Mouse (Mus musculus) heart, postnatal 25 days (tissue): ENCODE results near the gene Myl9. TPM values are rescaled to one million over a fixed set of nuclear protein-coding genes. Genes with fewer than 3 reads are reported as not detected.
A peak's percentile ranks its signal among the peaks of the same experiment; 100 is the strongest.

Experiments
- DNase-seq: peaks from one replicate; pipeline ENCODE4 v3.0.0; 2022; ENCODE audit warnings: low spot score
- intact Hi-C: fragments of 180-260 bp; cut with DNase I; formaldehyde crosslinking; loops from one replicate; pipeline ENCODE4 v1.15.1; 2025
- total RNA-seq, 2 experiments: library from RNA; stranded (reverse); gene quantifications; 2 replicates each; pipeline ENCODE4 v1.2.3; 2021

Myl9 gene
- total RNA-seq, result 100 to 1,000 TPM; 200 to 205 TPM

DNA sequence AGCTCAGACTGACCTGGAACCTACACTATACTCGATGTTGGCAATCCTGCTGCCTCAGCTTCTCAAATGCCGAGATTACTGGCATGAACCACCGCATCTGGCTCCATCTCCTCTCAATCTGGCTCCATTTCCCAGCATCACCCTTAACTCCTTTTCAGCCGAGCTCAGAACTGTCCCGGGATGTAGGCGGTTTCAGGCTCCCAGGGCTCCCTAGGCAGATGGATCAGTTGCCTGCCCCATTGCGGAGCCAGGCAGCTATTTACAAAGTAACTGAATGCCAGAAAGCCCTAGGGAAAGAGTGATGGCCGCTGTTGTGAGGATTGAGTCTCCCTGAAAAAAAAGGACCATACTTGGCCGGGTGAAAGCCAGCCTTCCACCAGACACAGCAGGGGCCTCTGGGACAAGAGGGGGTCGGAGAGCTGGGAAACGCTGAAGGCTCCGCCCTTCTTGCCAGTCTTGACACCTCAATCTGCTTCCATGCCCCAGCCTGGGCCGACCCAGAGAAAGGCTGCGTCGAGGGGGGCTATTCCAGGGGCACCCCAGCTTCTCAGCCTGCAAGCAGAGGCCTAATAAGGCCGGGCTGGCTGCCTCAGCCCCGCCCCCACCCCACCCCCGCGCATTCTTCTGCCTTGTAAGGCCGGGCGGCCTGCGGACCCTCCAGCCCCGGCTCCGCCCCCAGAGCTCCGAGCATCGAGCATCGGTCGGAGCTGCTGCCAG lies at the start of gene Myl9:
Gene Myl9, plus strand, starts transcription at position 683 of the 717 bp plus-strand sequence.
- DNase-seq, result peak; percentile 52
- intact Hi-C loops, result no loop called here

DNA sequence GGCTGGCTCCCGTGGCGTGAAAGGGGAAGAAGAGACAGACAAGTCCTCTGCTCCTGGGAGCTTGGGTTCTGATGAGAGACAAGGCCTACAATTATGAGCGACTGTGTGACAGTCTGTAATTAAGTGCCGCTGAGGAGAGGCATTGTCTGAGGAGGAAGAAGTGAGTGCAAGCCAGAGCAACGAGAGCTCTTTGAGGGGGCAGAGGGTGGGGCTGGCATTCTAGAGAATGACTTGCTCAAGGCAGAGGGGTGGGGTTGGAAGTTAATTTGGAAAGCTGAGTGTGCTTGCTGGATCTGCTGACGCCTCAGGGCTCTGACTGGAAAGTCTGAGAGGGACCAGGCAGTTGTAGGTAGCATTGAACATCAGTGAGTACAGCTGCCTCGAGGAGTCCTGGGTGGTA lies 48.9 kb upstream of the Myl9 start:
- intact Hi-C loops, result no loop called here
- DNase-seq, result no peak

DNA sequence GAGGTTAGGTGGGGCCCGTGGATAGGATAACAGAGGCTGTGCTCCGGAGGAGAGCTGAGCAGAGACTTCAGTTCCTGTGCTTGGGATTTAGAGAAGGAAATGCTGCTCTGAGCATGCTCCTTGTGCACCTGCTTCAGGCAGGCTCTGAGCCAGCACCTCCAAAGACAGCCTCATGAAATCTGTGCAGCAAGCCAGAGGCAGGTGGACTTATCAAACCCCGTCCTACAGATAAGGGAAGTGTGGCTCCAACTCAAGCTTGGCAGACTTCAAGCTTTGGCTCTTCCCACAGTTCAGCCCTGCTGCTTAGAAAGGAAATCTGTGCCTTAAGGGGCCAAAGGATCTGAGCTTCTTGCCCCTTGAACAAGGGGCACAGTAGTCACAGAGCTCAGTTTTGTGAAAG lies 48.3 kb upstream of the Myl9 start:
- intact Hi-C loops, result no loop called here
- DNase-seq, result no peak

DNA sequence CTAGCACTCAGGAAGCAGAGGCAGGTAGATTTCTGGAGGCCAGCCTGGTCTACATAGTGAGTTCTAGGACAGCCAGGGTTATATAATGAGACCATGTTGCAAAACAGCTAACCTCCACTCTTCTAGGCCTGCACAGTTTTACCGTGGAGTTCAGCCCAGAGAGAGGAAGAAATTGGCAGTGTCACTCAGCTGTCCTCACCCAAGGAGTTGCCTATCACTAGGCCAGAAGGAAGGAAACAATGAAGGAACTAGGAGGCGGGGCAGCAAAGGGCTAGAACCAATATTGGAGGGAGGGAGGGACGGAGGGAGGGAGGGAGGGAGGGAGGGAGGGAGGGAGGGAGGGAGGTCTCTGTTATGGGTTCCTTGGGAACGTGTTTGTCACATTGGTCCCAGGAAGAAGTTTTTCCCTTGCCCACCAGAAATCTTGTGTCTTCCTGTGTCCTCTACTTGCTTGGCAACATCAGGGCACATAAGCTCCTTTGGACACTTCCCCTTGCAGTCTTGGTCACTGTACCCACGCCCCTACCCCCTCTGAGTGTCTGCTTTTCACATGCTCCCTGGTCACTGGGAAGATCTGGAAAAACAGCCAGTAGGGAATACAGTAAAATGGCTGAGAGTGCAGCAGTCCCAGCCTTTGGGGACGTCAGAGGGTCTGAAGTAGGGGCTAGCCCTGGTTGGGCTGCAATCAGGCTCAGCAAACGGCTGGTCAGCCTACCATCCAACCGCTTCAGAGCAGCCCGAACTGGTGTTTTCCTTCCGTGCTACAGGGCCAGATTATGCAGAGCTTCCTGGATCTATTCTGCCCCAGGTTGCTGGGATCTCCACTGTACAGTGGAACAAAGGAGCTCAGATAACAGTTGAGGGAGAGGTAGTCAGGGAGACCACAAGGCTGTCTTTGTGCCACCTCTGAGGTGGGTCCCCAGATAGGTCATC lies 45.4 kb upstream of the Myl9 start:
- no peak for DNase-seq

DNA sequence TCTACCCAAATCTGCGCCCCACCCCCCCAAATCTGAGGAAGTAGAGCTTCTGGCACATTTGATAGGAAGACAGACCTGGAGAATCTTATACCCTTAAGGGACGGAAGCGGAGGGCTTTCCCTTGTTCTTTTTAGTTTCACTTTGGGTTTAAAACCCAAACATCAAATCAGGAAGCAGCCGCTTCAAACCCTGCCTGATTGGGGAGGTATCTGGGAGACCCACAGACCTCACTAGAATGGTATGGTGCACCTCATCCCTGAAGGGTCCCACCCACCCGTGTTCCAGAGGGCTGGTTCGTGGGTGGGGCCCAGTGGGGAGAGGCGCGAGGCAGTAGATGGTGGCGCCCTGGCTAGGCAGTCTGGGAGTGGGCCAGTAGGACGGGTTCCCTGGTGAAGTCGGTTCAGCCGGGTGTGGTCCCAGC lies 44.7 kb upstream of the Myl9 start:
- intact Hi-C loops, result no loop called here
- DNase-seq, result no peak

More for the DNA sequence above, 45.4 kb upstream of the Myl9 start:
- intact Hi-C loops, result no loop called here

DNA sequence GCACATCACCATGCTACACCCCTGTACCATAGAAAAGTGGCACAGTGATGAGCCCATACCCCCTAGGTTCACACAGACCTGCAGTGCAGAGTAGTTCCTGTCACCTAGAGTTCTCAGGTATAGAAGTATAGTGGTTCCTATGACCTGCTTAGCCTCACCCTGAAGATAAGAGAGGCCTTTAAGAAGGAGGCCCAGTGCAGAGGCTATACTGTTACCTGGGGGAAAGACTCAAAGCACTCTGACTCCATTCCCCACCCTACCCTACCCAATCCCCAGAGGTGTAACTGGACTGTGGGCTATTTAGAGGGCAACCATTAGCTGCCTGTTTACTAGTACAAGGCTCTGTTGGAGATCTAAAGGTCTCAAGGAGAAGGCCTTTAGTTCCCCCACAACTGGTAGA lies 43.6 kb upstream of the Myl9 start:
- DNase-seq, result no peak
- intact Hi-C loops, result no loop called here

DNA sequence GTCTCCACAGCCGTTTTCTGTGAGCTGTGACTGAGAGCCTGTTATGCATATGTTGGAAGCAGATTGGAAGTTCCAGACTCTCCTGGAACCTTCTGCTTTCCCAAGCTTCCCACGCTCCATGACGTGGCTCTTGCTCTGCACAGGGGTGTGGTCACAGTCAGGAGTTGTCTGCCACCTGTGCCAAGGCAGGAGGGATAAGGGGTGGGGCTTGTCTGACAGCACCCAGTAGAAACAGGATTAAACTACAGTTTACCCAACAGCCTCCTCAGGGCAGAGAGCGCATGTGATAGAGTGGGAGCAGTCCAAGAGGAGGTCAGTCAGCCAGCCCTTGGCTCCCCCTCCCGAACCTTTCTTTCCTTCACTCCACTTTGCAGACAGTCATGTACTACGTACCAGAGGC lies 43.1 kb upstream of the Myl9 start:
- peak; percentile 74 for DNase-seq
- intact Hi-C loops, result no loop called here

DNA sequence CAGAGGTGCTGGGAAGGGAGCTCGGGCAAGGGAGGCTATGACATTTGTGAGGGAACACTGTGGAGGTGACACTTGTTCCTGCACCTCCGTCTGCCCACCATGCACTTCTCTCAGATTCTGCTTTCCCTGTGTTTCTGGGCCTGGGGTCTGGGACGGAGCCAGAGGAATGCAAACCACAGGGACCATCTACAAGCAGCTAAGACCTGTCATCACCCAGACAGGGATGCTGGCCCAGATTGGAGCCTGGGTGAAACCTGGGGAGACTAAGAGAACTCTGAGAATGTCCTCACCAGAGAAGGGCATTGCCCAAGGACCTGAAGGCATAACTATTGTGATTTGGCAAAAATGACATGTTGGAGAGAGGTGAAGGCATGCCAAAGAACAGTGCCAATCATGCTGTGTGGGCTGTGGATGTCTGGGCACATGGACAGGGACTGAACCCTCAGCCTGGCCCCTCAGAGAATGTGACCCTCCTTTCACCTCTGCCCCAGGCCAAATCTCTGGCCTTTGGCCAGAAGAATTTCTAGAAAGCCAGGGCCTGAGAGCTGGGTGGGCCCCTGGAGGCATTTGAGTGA lies 39.4 kb upstream of the Myl9 start:
- intact Hi-C loops, result no loop called here
- DNase-seq, result no peak

DNA sequence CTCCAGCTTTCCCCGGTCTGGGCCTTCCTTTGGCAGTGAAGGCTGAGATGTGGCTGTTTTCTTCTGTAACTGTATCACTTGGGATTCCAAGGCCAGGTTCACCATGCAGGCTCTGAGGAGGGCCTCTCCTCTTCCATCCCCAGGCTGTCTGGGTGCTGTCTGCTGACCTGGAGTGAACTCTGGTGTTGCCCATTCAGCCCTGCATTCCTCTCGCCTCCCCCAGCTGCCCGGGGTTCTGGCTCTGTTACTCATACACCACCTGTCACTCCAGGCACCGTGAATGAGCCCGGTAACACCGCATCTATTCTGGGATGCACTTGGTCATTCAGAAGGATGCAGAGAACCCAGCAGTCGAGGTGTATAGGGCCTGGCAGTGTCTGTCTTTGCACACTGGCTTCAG lies 38.4 kb upstream of the Myl9 start:
- DNase-seq, result no peak
- intact Hi-C loops, result no loop called here

DNA sequence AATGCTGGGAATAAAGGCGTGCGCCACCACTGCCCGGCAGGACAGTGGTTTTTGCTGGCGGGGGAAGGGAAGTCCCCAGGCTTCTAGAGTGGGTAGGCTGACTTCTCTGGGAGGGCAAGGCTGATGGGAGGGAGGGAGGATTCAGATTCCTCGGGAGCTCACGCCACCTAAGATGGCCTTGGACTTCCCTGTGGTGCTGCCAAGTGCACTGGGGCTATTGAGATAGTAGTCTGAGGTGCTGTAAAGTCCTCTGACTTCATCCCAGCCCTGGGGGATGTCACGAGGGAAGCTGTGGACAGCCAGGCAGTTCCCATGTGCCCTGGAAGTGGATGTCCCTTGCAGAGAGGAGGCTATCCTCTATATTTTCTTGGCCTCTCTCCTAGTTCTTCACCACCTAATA lies 37.2 kb upstream of the Myl9 start:
- no peak for DNase-seq
- intact Hi-C loops, result no loop called here

DNA sequence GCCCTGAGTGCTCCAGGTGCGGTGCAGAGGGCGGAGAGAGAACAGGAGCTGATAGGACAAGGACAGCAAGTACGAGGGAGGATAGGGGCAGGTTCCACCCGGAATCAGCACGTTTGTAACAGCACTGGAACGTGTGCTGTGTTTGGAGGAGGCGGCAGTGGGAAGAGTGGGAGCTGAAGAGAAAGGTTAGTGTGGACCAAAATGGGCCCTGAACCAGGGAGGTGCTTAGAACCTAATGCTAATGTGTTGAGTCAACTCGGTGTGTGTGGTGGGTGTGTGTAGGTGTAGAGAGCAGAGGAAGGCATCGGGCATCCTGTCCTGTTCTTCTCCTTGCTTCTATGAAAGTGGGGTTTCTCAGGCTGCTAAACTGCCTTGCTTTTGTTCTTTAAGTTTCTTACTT lies 34.0 kb upstream of the Myl9 start:
- DNase-seq, result no peak
- intact Hi-C loops, result no loop called here

DNA sequence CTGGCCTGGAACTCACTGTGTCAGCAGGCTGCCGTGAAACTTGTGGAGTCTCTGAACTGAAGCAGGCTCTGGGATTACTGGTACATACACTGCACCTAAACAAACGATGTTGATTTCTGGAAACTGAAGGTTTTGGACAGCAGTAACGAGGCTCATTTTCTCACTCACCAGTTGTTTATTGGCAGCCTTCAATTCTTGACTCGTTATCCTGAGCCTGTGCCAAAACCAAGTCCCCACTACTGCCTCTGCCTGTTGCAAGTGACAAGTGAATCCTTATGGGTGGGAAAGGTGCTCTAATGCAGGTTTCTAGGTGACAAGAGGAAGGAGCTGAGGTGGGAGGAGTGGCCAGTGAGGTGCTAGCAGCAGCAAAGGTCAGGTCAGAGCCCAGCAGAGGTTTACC lies 33.2 kb upstream of the Myl9 start:
- intact Hi-C loops, result no loop called here

DNA sequence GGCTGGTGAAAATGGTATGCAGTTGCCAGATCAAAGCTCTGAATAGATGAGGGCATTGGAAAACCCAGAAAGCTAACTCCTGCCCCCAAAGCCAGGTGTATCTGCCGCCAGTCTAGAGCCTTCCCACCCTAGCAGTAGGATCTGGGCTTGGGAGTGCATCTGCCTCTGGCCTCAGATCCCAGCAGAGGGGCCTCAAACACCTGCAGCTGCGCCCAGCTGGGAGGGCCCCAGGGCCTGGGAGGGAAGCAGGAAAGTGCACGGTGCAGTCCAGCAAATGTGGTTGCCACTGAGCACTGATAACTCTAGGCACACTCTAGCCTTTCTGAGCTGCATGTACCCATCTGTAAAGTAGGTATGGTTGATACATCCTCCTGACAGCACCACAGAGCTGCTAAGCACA lies 32.0 kb upstream of the Myl9 start:
- intact Hi-C loops, result no loop called here
- DNase-seq, result no peak

More for the DNA sequence above, 33.2 kb upstream of the Myl9 start:
- DNase-seq, result no peak

DNA sequence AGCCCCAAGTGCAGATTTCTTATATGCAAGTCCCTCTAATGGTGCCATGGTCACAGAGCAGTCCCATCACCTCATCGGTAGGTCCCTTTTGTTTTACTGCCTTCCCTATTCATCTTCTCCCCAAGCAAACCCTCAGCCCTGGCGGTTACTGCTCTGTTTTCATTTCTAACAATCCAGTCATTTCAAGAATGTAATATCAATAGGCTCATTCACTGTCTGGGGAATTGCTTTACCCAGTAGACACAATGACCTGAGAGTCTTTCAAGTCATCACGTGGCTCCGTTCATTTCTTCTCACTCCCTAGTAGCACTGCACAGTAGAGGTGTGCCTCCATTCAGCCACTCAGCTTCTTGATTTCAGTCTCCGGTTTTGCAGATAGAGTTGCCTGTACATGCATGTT lies 30.8 kb upstream of the Myl9 start:
- no peak for DNase-seq
- intact Hi-C loops, result no loop called here

DNA sequence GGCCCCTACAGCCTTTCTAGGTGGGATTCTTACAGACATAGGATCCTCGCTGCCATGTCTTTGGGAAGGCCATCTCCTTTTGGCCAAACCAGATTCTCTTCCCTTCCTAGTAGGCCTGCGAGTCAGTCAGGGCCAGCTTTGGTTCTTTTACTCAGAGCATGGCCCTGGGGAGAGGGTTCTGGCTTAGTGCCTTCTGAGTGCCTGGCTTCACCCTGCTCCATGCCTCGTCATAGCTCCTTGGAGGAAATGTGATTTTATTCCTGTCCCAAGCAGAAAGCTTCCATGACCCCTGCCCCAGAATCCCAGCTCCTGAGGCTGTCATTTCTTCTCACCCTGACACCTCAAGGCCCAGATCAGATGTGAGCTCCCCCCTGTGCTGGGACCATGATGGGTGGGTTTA lies 27.9 kb upstream of the Myl9 start:
- DNase-seq, result no peak
- intact Hi-C loops, result no loop called here

DNA sequence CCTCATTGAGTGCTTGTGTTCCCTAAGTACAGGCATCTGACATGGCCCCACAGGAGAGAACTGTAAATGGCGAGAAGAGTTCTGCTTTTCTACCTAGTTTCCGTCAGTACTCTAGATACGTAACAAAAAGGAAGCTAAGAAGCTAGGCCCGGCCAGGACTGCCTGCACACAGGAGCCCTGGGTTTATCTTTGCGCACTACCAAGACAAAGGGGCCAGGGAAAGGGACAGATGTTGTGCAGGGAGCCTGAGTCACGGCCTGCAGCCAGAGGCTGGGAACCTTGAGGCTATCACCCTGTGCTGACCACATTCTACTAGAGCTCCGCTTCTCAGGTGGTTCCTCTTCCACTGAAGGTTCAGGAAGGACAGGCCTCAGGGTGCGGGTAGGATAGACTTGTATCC lies 25.5 kb upstream of the Myl9 start:
- intact Hi-C loops, result no loop called here
- no peak for DNase-seq

DNA sequence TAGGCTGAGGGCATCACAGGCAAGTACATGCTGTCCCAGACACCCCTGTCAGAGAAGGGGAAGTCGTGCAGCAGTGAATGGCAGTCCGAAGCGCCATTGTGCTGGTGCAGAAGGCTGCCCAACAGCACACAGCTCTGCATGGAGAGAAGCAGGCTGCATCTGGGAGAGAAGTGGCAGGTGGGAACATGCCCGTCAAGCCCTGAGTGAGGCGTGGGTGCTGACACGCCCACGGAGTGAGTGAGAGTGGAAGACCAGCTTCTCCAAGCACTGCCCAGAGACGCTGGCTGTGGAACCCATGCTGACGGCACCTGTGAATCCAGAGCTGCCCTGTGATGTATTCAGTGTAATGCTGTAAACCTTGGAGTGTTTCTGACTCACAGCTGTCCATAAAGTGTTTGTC lies 18.3 kb upstream of the Myl9 start:
- intact Hi-C loops, result no loop called here

DNA sequence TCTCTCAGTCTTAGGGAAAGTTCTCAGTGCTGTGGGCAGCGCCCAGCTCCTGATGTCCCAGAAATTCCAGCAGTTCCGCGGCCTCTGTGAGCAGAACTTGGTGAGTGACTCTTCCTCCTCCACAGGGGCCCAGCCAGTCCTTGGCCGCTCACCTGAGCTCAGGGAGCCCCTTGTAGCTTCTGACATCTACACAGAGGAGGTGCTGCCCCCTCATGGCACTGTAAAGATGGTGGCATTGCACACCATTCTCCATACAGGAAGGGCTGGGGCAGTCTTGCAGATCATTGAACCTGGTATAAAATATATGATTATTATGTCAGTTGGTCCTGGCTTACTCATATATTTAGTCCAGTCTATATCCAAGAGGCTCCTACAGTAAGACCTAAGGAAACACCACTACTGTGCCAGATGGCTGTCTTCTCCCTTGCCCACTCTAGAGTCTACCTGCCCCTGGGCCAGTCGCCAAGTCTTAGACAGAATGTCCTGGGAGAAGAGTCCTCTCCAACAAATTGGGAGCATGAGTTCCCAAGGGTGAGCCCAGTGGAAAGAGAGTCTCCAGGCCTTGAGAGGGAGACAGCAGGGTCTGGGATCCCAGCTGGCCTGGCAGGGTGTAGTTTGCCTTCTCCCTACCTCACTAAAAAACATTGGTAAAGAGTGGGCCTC lies 14.2 kb upstream of the Myl9 start:
- DNase-seq, result no peak
- intact Hi-C loops, result no loop called here

More for the DNA sequence above, 18.3 kb upstream of the Myl9 start:
- no peak for DNase-seq

DNA sequence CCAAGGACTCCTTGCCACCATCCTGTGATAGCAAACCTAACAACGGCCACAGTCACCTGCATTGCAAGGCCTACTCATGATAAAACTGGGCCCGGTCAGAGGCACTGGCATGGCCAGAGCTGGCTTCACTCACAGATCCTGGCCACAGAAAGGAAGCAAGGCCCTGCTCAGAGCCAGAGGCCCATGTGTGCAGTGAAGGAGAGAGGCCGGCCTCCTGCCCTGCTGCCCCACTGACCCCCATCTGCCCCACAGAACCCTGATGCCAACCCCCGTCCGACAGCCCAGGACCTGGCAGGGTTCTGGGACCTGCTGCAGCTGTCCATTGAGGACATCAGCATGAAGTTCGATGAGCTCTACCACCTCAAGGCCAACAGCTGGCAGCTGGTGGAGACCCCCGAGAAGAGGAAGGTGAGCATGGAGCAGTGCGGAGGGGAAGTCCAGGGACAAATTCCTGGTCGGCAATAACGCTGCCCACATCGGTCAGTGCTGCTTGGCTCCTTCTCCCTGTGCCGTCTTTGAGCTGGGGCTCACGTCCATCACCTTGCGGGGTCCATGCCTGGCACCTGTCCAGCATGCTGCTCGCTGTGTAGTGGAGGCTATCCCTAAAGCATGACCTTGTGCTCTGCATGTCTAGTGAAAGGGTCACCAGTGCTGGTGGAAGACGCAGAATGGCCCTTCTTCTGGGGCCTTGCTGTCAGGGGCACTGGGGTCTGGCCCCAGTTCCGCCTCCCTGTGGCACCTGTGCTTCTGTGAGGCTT lies 13.5 kb upstream of the Myl9 start:
- no peak for DNase-seq
- intact Hi-C loops, result no loop called here

DNA sequence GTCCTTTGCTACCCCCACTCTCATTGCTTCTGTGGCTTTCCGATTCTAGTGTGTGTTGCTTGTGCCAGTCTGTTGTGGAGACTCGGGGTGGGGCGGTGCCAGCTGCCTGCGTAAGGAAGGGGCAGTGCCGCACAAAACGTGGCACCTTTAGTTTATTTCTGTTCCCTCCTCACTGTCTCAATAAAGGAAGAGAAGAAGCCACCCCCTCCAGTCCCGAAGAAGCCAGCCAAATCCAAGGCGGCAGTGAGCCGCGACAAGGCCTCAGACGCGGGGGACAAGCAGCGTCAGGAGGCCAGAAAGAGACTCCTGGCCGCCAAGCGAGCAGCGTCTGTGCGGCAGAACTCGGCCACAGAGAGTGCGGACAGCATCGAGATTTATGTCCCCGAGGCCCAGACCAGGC lies 12.7 kb upstream of the Myl9 start:
- no peak for DNase-seq
- intact Hi-C loops, result no loop called here
